Mouse (Mus musculus): ENCODE measurements around the gene Ilvbl.
"Not testable (repeated sequence)": the region's sequence is repeated elsewhere in the genome, so short reads cannot be mapped to it uniquely, and the experiment has no call there.

Gene Ilvbl

GRCm38 (mm10) chr10:78574250-78575104 is at the start of gene Ilvbl:
Gene Ilvbl, plus strand, starts transcription at chr10:78574346.
- peak; percentile 89 to 92 for DNase-seq (ENCODE audit: low spot score in 2 of 2)

DNA sequence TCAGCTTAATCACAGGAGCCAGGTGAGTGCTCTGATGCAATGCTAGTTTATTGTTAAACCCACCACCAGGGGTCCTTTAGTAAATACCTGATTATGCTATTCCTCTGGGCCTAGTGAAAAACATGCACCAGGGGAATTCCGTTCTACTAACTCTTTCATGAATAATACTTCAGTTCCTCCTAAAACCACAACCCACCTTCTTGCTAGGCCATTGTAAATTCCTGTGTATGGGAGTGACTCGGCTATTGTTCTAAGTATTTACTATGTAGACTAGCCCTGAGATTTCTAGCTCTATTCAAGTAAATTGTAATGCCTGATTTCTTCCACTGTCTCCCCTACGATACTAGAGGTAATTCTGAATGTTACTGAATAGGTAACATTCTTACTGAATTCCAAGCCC is 49.1 kb upstream of the Ilvbl start:
- not testable (repeated sequence) for DNase-seq (ENCODE audit: low spot score in 2 of 2)

DNA sequence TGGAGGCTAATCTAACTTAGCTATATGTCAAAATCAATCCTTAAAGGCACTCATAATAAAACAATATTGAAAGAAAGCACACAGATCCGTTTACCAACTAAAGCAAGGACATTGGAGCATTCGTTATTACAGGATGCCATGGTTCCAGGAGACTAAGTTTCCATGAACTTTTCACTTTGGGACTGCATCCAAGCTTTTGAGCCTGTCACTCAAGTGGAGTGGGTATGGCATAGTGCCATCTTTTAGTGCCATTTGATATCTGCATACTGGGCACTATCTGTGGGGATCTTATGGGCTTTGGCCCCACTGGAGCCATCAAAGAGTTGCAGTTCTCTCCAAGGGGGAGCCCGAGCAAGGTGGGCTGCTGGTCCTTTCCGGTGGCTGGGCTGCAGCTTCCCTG is 48.6 kb upstream of the Ilvbl start:
- no peak for DNase-seq (ENCODE audit: low spot score in 2 of 2)

GRCm38 (mm10) chr10:78540943-78541342 is 33.2 kb upstream of the Ilvbl start:
- no peak for DNase-seq (ENCODE audit: low spot score in 2 of 2)

DNA sequence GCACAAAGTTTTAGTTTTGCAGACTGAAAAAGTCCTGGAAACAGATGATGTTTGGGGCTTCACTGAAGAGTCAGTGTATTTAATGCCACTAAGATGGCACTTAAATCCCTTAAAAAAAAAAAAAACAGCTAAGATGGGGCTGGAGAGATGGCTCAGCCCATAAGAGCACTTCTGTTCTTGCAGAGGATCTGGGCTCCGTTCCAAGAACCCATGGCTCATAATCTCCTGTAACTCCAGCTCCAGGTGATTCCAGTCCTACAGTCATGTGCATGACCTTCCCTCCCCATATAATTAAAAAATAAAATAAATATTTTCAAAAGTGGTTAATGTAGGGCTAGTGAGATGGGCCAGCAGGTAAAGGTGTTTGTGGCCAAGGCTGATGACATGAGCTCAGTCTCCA is 9.1 kb upstream of the Ilvbl start:
- DNase-seq (ENCODE audit: low spot score in 2 of 2), result no peak

DNA sequence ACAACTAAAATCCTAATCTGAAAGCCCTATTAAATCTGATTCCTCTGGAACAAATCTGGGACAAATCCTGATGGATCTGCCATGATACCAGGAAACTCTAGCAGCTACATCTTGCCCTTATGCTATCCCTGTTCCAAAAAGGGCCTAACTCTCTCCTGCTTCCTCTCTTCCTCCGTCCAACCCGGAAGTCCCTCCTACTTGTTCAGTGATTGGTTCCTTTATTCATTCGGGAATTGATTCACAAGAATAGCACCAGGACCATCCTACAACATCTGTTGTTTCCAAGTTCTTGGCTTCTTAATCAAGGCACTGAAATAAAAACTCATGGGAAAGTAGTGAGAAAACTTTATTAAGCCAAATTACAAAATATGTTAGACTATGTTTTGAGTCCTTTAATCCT is 5.0 kb upstream of the Ilvbl start:
- DNase-seq (ENCODE audit: low spot score in 2 of 2), result no peak

DNA sequence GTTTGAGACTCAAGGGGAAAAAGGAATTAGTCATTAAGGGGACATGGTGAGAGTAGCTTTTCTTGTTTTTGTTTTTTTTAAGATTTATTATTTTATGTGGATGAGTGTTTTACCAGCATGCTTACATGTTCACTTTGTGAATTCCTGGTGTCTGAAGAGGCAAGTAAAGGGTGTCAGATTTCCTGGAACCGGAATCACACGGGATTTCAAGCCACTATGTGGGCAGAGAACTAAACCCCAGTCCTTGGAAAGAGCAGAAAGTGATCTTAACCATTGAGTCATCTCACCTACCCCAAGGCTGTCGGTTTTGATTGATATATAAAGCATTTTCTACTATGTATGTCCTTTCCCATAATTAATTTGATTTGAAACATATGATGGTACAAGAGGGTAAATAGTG is 4.5 kb upstream of the Ilvbl start:
- DNase-seq (ENCODE audit: low spot score in 2 of 2), result no peak

GRCm38 (mm10) chr10:78570416-78570815 is 3.7 kb upstream of the Ilvbl start:
- no peak for DNase-seq (ENCODE audit: low spot score in 2 of 2)

GRCm38 (mm10) chr10:78570897-78571296 is 3.2 kb upstream of the Ilvbl start:
- DNase-seq (ENCODE audit: low spot score in 2 of 2), result no peak

DNA sequence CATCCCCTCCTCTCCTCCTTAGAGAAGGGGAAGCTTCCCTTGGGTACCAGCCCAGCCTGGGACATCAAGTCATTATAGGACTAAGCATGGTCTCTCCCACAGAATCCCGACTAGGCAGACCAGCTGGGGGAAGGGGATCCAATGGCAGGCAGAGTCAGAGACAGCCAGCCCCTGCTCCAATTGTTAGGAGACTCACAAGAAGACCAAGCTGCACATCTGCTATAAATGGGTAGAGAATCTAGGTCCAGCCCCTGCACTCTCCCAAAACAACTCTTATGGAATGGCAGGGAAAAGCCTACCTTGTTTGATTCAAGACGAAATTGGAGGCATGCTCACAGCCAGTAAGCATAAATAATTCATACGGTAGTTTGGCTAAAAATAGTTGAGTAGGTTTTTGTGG is 920 bp upstream of the Ilvbl start:
- DNase-seq (ENCODE audit: low spot score in 2 of 2), result peak in 1 of 2 experiments; percentile 23

GRCm38 (mm10) chr10:78575105-78575632 is 1.0 kb downstream of the Ilvbl start:
- DNase-seq (ENCODE audit: low spot score in 2 of 2), result no peak

- DNase-seq (ENCODE audit: low spot score in 2 of 2), result no peak
Measured at GRCm38 (mm10) chr10:78575690-78576089, 1.5 kb downstream of the Ilvbl start.

GRCm38 (mm10) chr10:78576435-78577184 is 2.5 kb downstream of the Ilvbl start:
- DNase-seq (ENCODE audit: low spot score in 2 of 2), result no peak

DNA sequence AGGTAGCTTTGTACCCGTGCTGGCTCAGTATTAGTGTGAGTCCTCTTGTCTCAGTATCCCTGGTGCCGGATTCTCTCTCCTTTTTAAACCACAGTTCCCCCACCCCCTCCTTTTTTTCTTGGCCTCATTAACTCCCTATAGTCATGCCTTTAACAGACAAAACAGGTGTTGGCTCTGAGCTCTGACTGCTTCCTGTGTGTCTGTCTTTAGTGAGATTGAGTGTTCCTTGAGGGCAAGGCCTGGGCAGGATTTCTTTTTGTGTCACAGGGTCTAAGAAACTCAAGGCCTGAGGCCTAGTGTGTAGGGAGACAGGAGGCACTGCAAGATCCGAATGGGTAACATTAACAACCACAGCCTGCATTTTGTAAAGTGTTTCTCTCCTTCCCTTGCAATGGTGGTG is 4.1 kb downstream of the Ilvbl start:
- no peak for DNase-seq (ENCODE audit: low spot score in 2 of 2)

- no peak for DNase-seq (ENCODE audit: low spot score in 2 of 2)
Measured at GRCm38 (mm10) chr10:78581121-78581520, 7.0 kb downstream of the Ilvbl start.

- no peak for DNase-seq (ENCODE audit: low spot score in 2 of 2)
Measured at GRCm38 (mm10) chr10:78583347-78583746, 9.2 kb downstream of the Ilvbl start.

DNA sequence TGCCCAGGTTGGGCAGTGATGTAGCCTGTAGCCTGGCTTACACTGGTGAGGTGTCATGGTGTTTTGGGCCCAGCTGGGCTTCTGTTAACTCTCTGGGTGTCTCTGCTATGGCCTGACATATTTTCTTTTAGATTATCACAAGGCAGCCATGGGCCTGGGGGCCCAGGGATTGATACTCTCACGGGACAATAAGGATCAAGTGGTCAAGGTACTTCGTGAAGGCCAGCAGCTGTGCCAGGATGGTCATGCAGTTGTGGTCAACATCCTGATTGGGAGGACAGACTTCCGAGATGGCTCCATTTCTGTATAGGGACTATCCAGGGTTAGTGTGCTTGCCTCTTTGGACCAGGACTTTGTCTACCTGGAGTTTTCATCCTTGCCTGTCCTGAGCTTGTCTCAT is 9.8 kb downstream of the Ilvbl start:
- DNase-seq (ENCODE audit: low spot score in 2 of 2), result no peak

DNA sequence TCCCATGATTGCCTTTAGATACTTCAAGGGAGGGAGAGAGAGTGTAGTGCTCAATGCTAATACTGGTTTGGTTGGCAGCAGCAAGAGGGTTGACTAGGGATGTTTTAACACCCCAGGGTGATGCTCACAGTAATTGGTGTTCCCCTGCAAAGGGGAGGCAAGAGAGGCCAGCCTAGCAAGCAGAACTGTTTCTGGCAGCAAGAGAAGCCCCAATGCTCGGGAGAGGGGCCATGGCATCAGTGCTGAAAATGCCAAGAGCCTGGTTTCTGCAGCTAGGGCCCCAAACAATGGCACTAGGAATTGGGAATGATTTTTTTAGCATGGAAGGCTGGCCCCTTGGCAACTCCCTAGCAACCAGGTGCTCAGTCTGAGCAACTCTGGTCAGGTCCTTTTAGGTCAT is 10.8 kb downstream of the Ilvbl start:
- no peak for DNase-seq (ENCODE audit: low spot score in 2 of 2)

- DNase-seq (ENCODE audit: low spot score in 2 of 2), result no peak
Measured at GRCm38 (mm10) chr10:78585606-78586005, 11.5 kb downstream of the Ilvbl start.

- no peak for DNase-seq (ENCODE audit: low spot score in 2 of 2)
Measured at GRCm38 (mm10) chr10:78586026-78586425, 11.9 kb downstream of the Ilvbl start.

- no peak for DNase-seq (ENCODE audit: low spot score in 2 of 2)
Measured at GRCm38 (mm10) chr10:78589291-78589690, 15.1 kb downstream of the Ilvbl start.

DNA sequence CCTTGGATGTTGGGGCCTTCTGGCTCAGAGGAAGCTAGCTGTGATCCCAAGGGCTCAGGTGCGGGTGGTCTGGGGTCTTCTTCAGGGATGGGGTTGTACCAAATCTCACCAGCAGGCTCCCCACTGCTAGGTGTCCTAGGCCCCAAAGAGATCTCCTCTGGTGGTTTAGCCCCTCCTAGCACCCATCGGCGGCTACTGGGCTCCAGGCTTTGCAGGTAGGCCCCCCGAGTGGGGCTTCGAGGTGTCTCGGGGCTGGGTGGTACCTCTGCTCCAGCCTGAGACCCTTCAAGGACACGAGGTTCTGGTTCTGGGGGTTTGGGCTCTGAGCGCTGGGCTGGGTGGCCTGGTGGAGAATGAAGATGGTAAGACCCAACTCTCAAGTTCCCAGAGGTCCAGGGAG is 15.8 kb downstream of the Ilvbl start:
- no peak for DNase-seq (ENCODE audit: low spot score in 2 of 2)

DNA sequence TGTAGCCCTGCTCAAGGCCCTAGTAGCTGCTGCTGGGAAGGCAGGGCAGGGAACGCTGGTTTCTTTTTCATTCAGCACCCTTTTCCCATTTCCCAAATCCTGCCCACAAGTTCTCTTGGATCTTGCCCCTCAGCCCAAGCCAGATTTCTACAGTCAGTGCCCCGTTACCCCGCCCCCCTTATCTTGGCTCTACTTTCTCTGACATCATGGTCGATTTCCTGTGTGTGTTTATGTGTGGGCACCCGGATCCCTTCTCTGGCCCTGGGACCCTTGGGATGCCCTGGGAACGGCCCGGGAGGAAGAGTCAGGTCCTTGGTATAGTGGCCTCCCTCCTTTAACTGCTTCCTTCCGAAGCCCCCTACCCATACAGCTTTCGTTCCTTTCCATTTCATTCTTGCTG is 16.6 kb downstream of the Ilvbl start:
- DNase-seq (ENCODE audit: low spot score in 2 of 2), result no peak

Data from right cerebral cortex, postnatal 36 days (tissue).